Mouse (Mus musculus): ENCODE data around the gene Acaa1b.

DNA sequence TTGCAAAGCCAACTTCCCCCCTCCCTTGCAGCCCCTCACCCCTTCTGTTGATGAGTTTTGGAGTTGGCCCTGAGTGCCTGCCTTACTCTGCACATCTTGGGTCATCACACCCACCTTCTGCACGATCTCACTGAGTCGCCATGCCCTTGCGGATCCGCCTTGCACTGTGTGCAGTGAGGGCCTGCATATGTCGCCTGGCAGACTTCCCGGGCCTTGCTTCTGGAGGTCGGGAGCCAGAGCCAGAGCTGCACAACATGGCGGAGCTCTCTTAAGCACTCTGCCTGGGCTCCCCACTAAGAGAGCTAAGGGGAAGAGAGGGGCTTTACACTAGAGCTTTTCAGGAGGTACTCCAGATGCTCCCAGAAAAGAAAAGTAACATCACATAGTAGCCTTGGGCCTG lies 12.2 kb downstream of the Acaa1b start:
- TF ChIP-seq CTCF (IDR thresholded peaks at IDR 0.05; ENCODE audit: control insufficient read depth, insufficient read depth, insufficient replicate concordance, low read depth, low read length): no peak
- no peak for TF ChIP-seq POLR2A (IDR thresholded peaks at IDR 0.05; ENCODE audit: control insufficient read depth, low read depth, low read length)

Measured in testis, adult 2 months (tissue).